Mouse (Mus musculus) regulatory T cell (primary cell): ENCODE results near the gene Rdh8.
"Not testable (repeated sequence)": the region's sequence is repeated elsewhere in the genome, so short reads cannot be mapped to it uniquely, and the experiment has no call there.

Source experiments
- in situ Hi-C: fragments of 300-600 bp; cut with MboI, MseI; formaldehyde crosslinking; loops from one replicate; pipeline ENCODE4 v1.15.1; 2025; ENCODE audit warnings: high pct_unique_total_duplicates

The Rdh8 gene

GRCm38 (mm10) chr9:20818236-20818635 lies at the start of gene Rdh8:
Rdh8 (plus strand) TSS chr9:20818503.
- in situ Hi-C loops = no loop called here

DNA sequence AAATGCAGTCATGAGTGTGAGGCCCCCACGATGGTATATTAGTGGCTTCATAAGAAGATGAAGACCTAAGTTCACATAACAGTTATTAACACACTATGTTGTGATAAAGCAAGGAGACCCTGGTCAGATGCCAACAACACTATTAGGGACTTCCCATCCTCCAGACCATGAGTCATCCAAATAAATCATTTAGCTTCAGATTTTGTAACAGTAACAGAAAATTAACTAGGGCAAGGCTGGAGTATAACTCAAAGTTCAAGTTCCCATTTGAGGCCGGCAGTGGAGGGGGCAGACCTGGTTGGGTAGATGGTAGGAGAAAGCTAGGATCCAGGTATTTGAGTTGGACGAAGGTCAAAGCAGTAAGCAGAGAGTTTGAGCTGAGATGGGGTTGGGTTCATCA lies 37.0 kb upstream of the Rdh8 start:
- in situ Hi-C loops = no loop called here

GRCm38 (mm10) chr9:20785055-20785454 lies 33.2 kb upstream of the Rdh8 start:
- in situ Hi-C loops = no loop called here

DNA sequence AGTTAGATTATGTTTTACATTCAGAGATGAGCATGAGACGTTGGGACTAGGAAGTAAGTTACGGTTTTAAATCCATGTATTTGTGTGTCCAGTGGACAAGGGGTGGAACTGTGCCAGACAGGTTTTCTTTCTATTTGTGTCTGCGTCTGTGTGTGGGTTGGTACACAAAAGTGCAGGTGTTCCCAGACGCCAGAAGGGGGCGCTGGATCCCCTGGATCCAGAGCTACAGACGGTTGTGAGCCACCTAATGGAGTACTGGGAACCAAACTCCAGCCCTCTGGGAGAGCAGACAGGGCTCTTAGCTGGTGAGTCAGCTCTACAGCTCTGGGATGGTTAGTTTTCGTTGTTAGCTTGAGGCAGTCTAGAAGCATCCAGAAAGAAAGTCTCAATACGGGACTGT lies 30.3 kb upstream of the Rdh8 start:
- in situ Hi-C loops = no loop called here

DNA sequence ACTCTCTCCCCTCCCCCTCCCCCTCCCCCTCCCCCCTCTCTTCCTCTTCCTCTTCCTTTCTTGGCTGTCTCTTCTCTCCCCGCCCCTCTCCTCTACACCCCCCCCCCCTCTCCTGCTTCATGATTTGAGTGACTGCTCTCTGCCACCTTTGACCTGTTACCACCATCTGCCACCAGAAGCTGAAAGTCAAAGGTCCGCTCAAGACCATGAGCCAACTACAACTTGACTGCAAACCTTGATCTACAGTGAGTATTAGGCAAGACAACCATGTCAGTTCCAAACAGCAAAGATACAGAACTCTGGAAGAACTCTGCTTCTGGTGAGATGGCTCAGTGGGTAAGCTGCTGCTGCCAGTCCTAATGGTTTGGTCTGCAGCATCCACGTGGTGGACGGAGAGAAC lies 28.7 kb upstream of the Rdh8 start:
- in situ Hi-C loops = no loop called here

GRCm38 (mm10) chr9:20790345-20790744 lies 28.0 kb upstream of the Rdh8 start:
- in situ Hi-C loops = no loop called here

DNA sequence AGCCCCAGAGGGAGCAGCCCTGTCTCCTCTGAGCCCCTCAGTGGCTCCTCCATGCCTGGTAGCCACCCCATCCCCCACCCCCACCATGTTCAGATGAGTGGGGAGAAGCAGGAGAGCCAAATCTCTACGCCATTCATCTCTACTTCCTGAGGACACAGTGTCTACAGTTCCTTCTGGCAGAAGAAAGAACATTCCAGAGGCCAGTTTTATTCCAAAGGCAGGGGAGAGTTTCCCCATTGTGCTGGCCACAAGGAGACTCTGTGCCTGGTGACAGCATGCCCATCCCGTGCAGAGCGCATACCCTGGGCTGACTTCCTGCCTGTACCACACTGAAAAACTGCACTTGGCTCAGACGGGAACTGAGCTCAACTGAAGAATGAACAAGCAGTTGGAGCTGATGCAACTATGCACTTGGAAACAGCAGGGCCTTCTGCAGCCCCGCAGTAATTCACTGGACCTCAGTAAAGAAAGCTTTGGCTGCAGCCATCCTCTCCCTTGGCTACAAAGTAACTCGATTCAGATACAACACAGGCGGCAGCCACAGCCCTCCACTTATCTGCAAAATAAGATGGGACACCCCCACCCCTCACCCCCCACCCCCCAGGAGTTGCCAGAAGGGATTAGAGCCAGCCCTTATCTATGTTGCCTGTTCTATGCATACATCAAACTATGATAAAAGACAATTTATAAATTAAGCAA lies 24.0 kb upstream of the Rdh8 start:
- in situ Hi-C loops = no loop called here

DNA sequence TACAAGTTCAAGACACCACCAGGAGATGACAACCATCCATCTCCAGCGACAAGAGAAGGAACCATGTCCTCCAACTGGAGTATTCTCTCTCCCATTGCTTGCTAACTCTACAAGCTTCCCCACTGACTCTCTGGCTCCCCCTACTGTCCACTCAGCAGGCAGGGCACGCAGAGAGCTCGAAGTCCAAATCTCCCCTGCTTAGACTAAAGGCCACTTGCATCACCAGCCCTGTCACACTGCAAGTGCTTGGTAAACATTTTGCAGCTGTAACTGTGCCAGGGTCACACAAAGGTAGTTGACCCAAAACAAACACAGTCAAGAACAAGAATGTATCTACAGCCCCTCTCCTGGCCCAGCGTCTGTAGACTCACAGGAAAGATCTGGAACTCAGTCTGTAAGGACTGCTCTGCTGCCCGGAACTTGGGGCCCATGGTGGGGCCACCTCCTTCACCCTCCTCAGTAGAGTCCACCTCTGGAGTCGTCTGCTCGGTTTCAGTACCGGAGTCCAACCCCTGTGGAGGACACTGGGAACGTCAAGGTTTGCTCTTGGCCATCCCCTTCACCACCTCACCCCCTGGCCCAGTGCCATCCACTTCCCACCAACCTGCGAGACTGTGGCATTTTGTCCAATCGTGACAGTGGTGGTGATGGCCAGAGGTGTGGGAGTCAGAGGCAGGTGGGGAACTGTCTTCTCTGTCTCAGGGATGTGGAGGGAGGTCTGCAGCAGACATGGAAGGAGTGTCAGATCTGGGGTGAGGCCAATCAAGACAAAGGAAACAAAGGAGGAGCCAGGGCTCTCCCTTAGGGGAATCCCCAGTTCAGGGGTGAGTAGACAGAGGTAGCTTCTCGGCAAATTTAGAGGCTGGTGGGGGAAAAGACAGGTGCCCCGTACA lies 13.8 kb upstream of the Rdh8 start:
- in situ Hi-C loops = no loop called here

DNA sequence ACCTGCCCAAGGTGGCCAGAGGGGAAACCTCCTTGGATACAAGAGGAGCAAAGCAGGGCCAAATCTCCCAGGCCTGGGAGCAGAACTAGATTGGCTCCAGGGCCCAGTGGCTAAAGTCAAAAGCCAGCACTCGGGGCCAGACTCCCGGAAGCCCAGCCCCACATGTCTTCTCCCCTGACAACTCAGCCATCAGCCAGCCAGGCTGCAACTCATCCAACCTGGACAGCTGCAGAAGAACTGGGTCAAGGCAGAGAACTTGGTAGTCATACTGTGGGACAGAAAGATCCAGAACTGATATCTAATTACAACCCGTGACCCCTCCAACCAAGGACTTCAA lies 13.2 kb upstream of the Rdh8 start:
- in situ Hi-C loops = no loop called here

- in situ Hi-C loops = no loop called here
These were observed 12.6 kb upstream of the Rdh8 start for GRCm38 (mm10) chr9:20805706-20806105.

DNA sequence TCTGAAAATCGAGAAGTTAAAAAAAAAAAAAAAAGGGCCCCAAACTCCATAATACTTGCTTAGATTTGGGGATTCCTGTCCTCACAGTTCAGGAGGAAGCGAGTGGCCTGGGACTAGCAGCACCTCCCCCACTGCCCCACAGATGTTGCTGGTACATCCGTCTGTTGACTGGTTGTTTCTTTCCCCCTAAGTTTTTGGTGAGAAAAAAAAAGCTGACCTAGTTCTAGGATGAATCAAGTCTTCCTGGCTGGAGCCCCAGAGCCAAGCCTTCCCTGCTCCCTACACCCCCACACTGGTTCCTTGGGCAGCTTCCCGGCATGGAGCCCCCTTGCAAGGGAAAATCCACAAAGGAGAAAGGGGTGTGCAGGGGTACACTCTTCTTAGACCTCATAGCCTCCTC lies 8.0 kb upstream of the Rdh8 start:
- in situ Hi-C loops = no loop called here

DNA sequence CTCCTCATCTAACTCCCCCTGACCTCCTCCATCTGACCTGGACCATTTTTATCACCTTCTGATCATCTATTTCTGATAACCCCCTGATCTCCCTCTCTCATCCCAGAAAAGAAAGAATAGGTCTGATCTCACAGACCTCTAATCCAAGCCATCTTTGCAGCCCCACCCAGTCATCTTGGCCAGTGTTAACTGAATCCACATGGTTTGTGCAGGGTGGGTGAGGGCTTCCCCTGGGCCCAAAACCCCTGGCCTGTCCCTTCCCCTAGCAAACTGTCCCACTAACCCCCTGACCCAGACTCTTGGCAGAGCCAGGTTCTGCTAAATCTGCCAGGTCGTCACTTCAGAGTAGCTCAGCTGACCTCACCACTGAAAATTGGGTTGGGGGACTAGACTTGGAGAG lies 7.5 kb upstream of the Rdh8 start:
- in situ Hi-C loops = no loop called here

GRCm38 (mm10) chr9:20812537-20813271 lies 5.6 kb upstream of the Rdh8 start:
- in situ Hi-C loops = no loop called here

GRCm38 (mm10) chr9:20814521-20815272 lies 3.6 kb upstream of the Rdh8 start, which contains the start of gene Col5a3:
Col5a3 (minus strand) TSS chr9:20815067.
- in situ Hi-C loops = no loop called here

DNA sequence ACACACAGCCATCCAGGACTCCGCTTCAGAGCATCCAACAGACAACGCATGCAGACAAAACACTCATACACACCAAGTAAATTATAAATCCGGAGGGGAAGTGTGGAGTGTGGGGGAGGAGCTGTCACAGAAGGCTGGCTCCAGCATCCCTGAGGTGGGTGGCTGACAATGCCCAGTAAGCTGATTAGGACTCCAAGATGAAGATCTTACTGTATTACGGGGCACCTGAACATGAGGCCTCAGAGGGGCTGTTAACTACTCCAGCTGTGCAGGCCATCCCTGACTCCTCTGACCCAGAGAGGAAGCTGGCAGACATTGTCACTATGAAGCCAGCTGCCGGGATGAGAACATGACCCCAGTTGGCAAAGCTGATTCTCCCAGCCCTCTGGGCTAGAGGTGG lies 1.7 kb downstream of the Rdh8 start:
- in situ Hi-C loops = no loop called here

GRCm38 (mm10) chr9:20822821-20823220 lies 4.5 kb downstream of the Rdh8 start:
- in situ Hi-C loops = no loop called here

GRCm38 (mm10) chr9:20825781-20826180 lies 7.5 kb downstream of the Rdh8 start:
- in situ Hi-C loops = no loop called here

GRCm38 (mm10) chr9:20828127-20828526 lies 9.8 kb downstream of the Rdh8 start:
- in situ Hi-C loops = no loop called here

DNA sequence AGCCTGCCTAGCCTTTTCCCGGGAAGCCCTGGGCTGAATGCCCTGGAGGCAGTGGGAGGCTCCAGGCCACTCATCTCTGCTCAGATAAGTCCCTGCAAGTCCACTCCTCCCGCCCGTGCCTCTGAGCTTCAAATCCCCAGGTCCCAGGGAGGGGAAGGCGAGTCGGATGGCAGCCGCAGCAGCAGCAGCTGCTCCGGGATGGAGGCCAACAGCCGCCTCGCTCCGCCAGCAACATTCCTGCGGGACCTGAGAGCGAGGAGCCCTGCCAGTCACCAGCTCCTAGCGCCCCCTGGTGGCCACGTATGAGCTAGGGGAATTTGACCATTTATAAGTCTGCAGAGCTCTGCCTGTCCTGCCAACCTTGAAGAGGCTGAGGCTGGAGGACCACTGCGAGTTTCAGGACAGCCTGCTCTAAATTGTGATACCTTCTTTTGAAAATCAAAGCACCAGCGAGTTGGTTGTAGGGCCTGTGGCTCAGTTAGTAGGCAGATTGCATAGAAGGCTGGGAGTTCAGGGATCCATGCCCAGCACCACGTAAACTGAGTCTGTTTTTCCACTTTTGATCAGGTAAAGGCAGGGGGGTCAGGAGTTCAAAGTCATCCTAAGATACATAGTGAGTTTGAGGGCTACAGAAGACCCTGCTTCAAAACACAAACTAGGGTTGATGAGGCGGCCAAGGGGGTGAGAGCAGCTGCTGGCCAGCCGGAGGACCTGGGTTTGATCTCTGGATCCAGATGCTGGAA lies 12.8 kb downstream of the Rdh8 start:
- in situ Hi-C loops = no loop called here

DNA sequence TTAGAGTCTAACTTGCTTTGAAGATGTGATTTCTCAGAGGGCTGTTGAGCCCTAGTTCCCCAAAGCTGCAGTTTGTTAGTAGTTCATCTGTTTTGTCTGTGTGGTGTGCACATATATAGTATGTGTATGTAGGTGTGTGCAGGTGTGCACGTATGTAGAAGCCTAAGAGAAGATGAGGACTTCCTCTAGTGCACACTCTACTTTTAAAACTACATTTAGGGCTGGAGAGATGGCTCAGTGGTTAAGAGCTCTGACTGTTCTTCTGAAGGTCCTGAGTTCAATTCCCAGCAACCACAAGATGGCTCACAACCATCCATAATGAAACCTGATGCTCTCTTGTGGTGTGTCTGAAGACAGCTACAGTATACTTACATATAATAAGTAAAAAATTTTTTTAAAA lies 16.6 kb downstream of the Rdh8 start:
- in situ Hi-C loops = no loop called here

DNA sequence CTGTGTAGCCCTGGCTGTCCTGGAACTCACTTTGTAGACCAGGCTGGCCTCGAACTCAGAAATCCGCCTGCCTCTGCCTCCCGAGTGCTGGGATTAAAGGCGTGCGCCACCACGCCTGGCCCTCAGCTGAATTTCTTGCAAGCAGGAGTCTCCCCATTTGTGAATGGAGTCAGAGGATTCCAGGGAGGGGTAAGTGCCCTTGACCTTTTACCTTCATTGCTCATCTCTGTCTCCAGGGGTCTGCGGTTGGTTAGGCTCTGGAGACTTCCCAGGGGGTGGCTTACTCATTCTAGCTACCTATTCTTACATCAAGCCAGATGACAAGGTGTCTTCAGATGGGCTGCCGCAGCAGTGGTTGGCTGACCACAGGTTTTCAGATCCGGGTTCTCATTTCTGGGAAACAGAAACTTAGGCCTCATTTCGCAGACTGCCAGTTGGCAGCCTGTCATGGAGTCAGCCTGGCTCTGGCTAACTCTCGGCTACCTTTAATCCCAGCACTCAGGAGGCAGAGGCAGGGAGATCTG lies 17.2 kb downstream of the Rdh8 start:
- in situ Hi-C loops = not testable (repeated sequence)
